Mouse (Mus musculus) olfactory bulb, adult 2 months (tissue): ENCODE measurements around the gene Nkx2-3. TPM values are rescaled to one million over a fixed set of nuclear protein-coding genes. Genes with fewer than 3 reads are reported as not detected.
A peak's percentile ranks its signal among the peaks of the same experiment; 100 is the strongest.

Experiments
- H3K27ac ChIP-seq: fragments of 200-500 bp; 2 replicates; pipeline ENCODE4 v1.5.1; 2012; ENCODE audit warnings: low read depth, low read length; ENCODE audit not compliant: insufficient read depth
- H3K4me1 ChIP-seq: fragments of 200-500 bp; 2 replicates; pipeline ENCODE4 v1.6.1; 2012; ENCODE audit warnings: low read length; ENCODE audit not compliant: control insufficient read depth, insufficient read depth
- H3K4me3 ChIP-seq: fragments of 200-500 bp; 2 replicates; pipeline ENCODE4 v1.5.1; 2012; ENCODE audit warnings: mild to moderate bottlenecking, low read depth, low read length, moderate library complexity; ENCODE audit not compliant: insufficient read depth
- CTCF ChIP-seq: fragments of 200-500 bp; IDR thresholded peaks from 2 replicates; pipeline ENCODE4 v1.5.1; 2012; ENCODE audit warnings: low read depth, mild to moderate bottlenecking, low read length, moderate library complexity; ENCODE audit not compliant: insufficient read depth
- POLR2A ChIP-seq: fragments of 200-500 bp; IDR thresholded peaks from 2 replicates; pipeline ENCODE4 v1.6.1; 2012; ENCODE audit warnings: mild to moderate bottlenecking, low read depth, low read length, moderate library complexity; ENCODE audit not compliant: insufficient read depth
- WGBS: fragments of 180-500 bp; shearing (Covaris S2); methylation state at CpG from one replicate; pipeline ENCODE4 v1.1.7; 2018; 5-methylcytosine and 5-hydroxymethylcytosine counted together
- polyA plus RNA-seq: library from polyadenylated mRNA; stranded (reverse); fragments of >200 nt; gene quantifications from 2 replicates; pipeline ENCODE4 v1.2.4, GENCODE M21; 2012; ENCODE audit warnings: low replicate concordance; ENCODE audit not compliant: missing spikeins, insufficient read depth, insufficient read length

The Nkx2-3 gene
- polyA plus RNA-seq, 1 experiment: not detected

DNA sequence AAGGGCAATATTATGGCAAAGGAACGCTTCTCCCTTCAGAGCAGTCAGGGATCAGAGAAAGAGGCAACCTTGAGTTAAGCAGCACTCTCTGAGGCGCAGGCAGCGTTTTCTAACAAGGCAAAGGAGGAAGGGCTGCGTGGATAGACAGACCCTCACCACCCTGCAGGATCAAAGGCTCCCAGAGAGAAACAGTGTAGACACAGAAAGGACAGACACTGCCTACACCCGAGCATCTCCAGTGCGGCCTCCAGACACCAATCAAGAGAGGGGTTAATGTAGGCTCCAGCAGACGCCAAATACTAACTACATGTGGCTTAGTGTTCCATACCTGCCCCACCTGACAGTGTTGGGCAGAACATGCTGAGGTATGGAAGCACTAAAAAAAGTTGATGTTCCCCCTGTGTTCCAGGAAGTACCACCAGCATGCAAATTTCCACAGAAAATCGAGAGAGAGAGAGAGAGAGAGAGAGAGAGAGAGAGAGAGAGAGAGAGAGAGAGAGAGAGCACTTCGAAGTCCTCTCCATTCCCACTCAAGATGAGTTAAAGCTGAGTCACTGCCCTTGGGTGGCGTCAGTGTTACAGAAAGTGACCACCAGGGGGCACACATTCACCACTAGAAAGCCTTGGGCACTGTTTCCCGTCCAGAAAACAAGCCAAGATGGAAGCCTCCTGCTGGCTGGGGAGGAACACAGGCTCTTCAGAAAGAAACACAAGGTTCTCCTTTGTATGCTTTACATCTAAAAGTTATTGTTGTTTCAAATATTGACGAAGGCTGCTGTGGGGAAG lies 18.5 kb downstream of the Nkx2-3 start:
- no peak overlapping the region for H3K4me3 ChIP-seq
- TF ChIP-seq POLR2A (no peak), CTCF (peak; percentile 34; the same call in 1 of the 2 replicates)
- WGBS: 36% methylated on average over 12 of the region's 12 CpGs
- no peak overlapping the region for H3K27ac ChIP-seq
- H3K4me1 ChIP-seq: no peaks in the 10 kb centered on the region

DNA sequence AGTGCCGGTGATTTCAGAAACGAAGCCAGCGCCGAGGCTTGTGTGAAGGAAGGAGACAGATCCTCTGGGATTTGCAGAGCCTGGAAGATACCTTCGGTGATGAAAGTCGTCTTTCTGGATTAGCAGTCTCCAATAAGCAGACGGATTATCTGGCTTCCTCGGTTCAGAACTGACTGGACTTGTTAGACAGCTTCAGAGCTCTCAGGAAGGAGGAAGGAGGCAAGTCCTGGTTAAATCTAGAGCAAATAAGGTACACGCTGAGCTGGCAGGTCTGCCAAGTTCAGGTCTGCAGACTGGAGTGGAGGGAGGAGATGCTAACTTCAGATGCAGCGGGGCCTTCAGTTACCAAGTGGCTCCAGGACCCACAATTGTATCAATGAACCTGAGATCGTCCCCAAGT lies 29.7 kb downstream of the Nkx2-3 start:
- no peak overlapping the region for H3K27ac ChIP-seq
- no peaks in the 10 kb centered on the region for H3K4me1 ChIP-seq
- 78% methylated on average over 11 of the region's 11 CpGs for WGBS
- H3K4me3 ChIP-seq: no peak overlapping the region
- no peak for TF ChIP-seq POLR2A
- no peak for TF ChIP-seq CTCF

DNA sequence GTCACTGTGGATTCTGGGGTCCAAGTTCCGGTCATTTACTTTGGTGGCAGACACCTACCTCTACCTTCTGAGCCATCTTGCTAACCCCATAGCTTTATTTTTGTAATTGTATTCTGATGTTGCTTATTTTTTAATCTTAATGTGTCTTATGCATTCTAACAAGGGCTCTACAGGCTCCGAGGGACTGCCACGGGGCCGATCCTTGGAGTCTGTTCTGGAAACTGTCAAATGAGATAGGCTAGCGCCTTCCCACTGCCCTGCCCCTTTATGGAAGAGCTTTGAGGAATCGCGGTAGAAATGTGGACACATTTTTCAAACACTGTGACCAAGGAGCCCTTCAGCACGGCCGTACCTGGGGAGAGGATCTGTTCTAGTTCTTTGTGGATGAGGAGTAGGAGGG lies 30.7 kb downstream of the Nkx2-3 start:
- 89% methylated on average over 9 of the region's 9 CpGs for WGBS
- Histone ChIP-seq H3K4me1 (no peaks in the 10 kb centered on the region), H3K4me3 (no peak overlapping the region), H3K27ac (no peak overlapping the region)
- TF ChIP-seq CTCF (no peak), POLR2A (no peak)

DNA sequence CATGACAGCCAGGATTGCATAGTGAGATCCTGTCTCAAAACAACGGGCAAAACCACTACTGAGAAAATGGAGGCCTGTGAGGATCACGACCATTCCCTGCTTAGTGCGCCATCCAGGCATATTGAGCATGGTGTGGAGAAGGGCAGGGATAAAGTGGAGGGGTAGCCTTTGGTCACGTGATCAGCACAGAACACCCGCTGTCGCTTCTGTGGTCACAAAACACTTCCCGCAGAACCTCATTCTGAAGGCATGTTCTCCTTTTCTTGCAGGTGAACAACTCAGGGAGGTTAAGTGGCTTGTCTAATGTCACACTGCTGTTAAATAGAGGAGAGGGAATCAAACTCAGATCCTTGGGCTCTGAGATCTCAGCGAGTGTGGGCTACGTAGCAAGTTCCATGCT lies 33.4 kb downstream of the Nkx2-3 start:
- 94% methylated on average over 9 of the region's 9 CpGs for WGBS
- no peak overlapping the region for H3K4me3 ChIP-seq
- no peaks in the 10 kb centered on the region for H3K4me1 ChIP-seq
- TF ChIP-seq CTCF: no peak
- TF ChIP-seq POLR2A: no peak
- H3K27ac ChIP-seq: no peak overlapping the region

DNA sequence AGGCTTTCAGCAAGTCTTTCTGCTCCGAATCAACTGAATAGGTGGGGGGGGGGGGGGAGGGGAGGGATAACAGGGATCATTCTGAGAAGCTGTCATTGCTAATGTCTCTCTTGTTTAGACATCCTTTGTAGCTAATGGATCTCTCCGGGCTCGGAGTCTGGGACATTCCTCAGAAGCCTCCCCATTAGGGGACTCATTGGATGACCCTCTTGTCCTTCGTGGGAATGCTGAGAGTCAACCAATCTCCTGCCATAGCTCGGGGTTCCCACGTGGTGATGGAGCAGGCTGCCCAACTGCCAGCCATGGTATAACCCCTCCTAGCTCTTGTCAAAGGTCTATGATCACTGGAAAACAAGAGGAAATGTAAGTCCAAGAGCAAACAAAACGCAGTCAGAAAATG lies 34.7 kb downstream of the Nkx2-3 start:
- WGBS: 66% methylated on average over 7 of the region's 7 CpGs
- H3K27ac ChIP-seq: no peak overlapping the region
- no peak overlapping the region for H3K4me3 ChIP-seq
- TF ChIP-seq CTCF (no peak), POLR2A (no peak)
- H3K4me1 ChIP-seq: peaks cover 3% of the 10 kb centered on the region; the same call in 1 of the 2 replicates

DNA sequence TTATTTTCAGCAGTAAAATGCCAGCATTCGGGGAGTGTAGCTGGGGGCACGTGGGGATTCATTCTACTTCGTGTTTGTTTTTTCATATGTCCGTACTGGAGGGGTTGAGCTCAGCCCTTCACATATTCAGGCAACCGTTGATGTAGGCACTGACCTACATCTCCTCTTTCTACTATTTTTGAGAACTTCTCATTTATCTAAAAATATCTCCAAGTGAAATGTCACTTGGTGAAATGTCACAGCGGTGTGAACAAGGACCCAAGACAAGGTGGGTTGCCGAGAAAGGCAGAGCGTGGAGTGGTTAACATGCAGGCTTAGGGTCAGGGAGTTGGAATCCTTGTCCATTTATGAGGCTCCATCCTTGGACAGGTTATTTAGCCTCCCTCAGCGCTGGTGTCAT lies 35.1 kb downstream of the Nkx2-3 start:
- no peak overlapping the region for H3K4me3 ChIP-seq
- whole genome bisulfite sequencing: 86% methylated on average over 9 of the region's 9 CpGs
- TF ChIP-seq CTCF: no peak
- TF ChIP-seq POLR2A: no peak
- no peak overlapping the region for H3K27ac ChIP-seq
- H3K4me1 ChIP-seq: peaks cover 3% of the 10 kb centered on the region; the same call in 1 of the 2 replicates

DNA sequence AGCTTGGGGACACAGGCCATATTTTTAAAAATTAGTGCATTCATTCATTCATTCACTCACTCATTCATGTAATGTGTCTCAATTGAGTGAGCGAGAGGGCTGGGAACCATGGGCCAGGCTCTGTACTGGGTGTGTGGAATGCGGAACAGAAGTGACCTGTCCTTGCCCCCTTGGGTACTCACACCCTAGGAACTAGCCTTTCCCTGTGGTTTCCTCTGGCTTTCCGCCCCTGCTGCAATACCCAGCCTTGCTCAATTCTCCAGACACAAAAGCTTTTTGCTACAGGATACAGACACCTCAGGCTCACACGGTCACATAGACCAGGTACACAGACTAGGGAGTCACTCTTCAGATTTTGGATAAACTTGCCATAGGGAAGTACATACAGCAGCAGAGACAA lies 36.2 kb downstream of the Nkx2-3 start:
- TF ChIP-seq POLR2A (no peak), CTCF (no peak)
- whole genome bisulfite sequencing: 89% methylated on average over 4 of the region's 4 CpGs
- Histone ChIP-seq H3K4me3 (no peak overlapping the region), H3K27ac (no peak overlapping the region), H3K4me1 (peaks cover 3% of the 10 kb centered on the region; the same call in 1 of the 2 replicates)

DNA sequence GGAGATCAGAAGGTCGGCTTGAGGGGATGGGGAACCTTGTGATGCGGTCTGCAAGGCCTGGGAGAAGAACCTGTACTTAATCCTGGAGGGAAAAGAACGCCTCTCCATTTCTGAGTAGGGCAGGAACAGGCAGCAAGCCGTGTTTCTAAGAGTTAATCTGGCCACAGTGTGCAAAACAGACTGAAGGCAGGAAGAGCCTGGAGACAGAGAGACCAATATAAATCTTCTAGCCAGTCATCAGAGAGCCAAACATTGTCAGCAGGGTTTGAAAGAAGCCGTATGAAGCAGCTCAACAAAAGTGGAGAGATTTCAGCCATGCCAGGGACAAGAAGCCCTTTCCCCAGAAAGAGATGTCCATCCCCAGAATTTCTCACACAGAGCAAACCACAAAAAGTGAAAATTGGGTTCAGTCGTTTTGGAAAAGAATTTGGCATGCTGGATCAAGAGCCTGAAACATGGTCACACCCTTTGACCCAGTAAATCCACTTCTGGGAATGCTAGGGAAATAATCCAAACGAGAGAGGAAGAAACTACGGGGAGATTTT lies 39.2 kb downstream of the Nkx2-3 start:
- Histone ChIP-seq H3K27ac (no peak overlapping the region), H3K4me1 (peaks cover 3% of the 10 kb centered on the region; the same call in 1 of the 2 replicates), H3K4me3 (no peak overlapping the region)
- WGBS: 60% methylated on average over 8 of the region's 8 CpGs
- TF ChIP-seq CTCF: no peak
- TF ChIP-seq POLR2A: no peak

DNA sequence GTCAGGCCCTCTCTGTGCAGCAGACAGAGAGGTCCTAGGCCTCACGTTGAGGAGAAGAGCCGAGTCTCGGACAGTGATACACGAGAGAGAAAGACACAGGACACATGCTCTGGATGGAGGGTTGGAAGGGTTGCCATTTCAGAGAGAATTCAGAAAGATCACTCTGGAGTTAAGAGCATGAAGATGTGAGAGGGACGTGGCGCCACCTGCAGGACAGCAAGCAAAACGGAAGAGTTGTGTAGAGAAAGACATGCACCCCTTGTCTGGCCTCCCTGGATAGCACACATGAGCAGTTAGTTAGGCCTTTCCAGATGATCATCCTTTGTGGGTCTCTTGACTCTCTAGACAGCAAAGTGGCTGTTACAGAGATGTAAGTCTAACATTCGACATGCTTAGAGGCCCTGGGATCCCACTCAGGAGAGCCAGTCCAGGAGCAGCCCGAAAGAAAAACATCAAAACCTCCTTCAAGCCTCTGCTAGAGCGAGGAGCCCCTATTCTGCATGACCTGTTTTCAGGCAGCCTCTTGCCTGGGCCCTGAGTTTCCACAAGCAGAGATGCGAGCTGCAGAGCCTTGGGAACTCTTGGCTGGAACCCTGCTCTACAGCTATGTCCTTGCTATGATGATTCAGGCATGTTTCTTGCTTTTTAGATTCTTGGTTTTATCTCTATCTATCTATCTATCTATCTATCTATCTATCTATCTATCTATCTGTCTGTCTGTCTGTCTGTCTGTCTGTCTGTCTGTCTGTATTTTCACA lies 43.8 kb downstream of the Nkx2-3 start:
- H3K4me3 ChIP-seq: no peak overlapping the region
- peaks cover 1% of the 10 kb centered on the region; the same call in 1 of the 2 replicates for H3K4me1 ChIP-seq
- TF ChIP-seq CTCF: peak; percentile 55
- no peak for TF ChIP-seq POLR2A
- no peak overlapping the region for H3K27ac ChIP-seq
- 40% methylated on average over 11 of the region's 11 CpGs for WGBS
